Mouse (Mus musculus) gastrocnemius, postnatal 25 days (tissue): Measurements from ENCODE around the gene Runx3. TPM values are rescaled to one million over a fixed set of nuclear protein-coding genes. Genes with fewer than 3 reads are reported as not detected.

ENCODE experiments used
- DNase-seq: peaks from one replicate; pipeline ENCODE4 v3.0.0; 2022
- total RNA-seq, 2 experiments: library from RNA; stranded (reverse); gene quantifications; 1 replicate in 1 of 2; 2 replicates in 1 of 2; pipeline ENCODE4 v1.2.3; 2021

The Runx3 gene
- total RNA-seq, 2 experiments from 2014 or later = 0.11 TPM; not detected in 1

GRCm38 (mm10) chr4:135221632-135222407, 101.4 kb downstream of the Runx3 start:
- no peak for DNase-seq

- no peak for DNase-seq
Observed at GRCm38 (mm10) chr4:135223808-135224207, 103.4 kb downstream of the Runx3 start.

GRCm38 (mm10) chr4:135226008-135226667, 105.7 kb downstream of the Runx3 start:
- DNase-seq = no peak

Other genes with a start within 250 kb of the Runx3 start
- 10 to 100 TPM; 25.7 to 32.2 TPM for gene Tmem50a, start 205.6 kb upstream of the Runx3 start, total RNA-seq
- 100 to 1,000 TPM; 155 to 161 TPM for gene Rsrp1, start 197.1 kb upstream of the Runx3 start, total RNA-seq
- 10 to 100 TPM; 32.7 to 34.8 TPM for gene Syf2, start 189.8 kb upstream of the Runx3 start, total RNA-seq
- gene Clic4, start 152.2 kb downstream of the Runx3 start, total RNA-seq = 10 to 100 TPM; 28.6 to 38.0 TPM
- 10 to 100 TPM; 52.9 to 58.1 TPM for gene Srrm1, start 232.7 kb downstream of the Runx3 start, total RNA-seq